Mouse (Mus musculus): ENCODE measurements around the gene Olfr331.
"Not testable (repeated sequence)": the region's sequence is repeated elsewhere in the genome, so short reads cannot be mapped to it uniquely, and the experiment has no call there.

The Olfr331 gene

DNA sequence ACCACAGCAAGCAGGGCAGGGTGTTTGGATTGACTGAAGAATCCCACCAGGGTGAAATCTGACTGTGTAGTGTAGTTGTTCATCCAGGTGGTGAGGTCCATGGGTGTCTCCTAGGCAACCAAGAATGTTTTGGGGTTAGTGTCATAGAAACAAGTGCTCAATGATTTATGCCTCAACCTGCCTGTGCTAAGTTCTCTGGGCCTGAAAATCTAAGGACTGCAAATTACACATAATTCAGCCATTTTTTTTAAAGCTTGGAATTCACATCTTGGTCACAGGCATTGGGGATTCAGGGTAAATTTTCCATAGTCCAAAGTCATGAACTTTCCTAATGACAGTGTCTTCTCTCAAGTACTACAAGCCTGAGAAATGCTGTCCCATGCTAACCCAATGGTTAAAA is at the start of gene Olfr331:
Gene Olfr331, minus strand, starts transcription at position 101 of the 400 bp plus-strand sequence.
- not testable (repeated sequence) for DNase-seq

DNA sequence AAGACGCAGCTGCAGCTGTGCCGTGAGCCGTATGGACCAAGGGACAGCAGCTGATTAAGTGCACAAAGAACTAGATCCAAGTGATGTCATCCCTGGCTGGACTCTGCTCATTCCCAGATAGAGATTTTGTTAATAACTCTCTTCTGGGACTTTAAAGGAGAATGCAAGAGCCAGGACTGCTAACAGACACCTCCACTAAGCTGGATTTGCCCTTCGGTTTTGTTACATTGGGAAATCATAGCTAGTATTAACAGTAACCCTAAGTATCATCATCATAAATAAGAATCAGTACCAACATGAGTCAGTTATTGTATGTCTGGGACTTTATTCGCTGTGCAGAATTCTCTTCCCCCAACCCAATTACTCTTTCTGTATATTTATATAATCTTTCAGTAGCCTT is 44.0 kb upstream of the Olfr331 start, which contains the start of gene Olfr329-ps:
Gene Olfr329-ps, minus strand, starts transcription at position 101 of the 400 bp plus-strand sequence.
- DNase-seq, result no peak

DNA sequence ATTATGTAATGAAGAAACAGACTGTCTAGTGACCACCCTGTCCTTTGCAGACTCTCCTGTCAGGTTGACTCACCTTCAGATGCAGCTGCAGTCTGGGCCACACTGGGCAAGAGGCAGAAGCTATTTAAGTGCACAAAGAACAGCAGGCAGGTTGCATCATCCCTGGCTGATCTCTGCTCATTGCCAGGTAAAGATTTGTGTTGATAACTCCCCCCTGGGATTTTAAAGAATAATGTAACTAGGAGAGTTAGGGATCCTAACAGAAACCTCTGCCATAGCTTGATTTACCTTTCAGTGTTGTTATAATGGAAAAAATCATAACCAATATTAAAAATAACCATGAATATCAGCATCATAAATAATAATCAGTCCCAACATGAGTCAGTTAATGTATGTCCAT is 32.4 kb upstream of the Olfr331 start, which contains the start of gene Olfr330:
Gene Olfr330, minus strand, starts transcription at position 101 of the 400 bp plus-strand sequence.
- not testable (repeated sequence) for DNase-seq

DNA sequence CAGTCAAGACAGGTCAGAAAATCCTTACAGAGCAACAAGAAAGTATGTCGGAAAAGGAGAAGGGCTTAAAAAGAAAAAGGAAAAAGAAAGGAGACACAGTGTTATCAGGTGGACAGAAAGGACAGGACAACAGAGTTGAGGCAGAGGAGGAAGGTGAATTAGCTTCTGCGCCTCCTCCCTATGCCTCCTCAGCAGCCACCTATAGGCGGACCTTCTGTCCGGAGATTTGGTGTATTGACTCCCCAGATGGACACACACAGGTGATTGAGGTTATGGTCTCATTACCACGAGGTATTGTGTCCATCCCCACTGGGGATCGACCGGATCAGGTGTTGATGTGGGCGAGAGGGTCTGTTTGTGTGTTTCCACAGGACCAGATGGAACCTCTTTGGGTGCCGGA is 17.4 kb upstream of the Olfr331 start:
- DNase-seq, result peak; percentile 4 to 23

DNA sequence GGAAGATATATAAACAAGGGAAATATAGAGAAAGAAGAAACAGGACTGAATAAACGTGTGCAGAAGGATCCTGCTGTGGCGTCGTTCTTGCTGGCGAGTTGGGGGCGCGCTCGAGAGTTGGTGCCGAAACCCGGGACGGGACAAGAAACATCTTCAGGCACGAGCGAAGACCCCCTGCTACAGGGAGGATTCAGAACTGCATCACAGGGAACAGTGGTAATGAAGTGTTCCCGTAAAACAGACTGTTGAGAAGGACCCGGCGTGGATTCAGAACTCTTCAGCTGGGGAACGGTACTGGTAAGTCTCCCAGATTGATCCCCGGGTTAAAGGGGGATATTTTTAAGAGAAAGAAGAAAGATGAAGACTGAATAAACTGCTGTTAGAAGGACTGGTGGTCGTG is 16.5 kb upstream of the Olfr331 start:
- DNase-seq, result peak; percentile 62 to 64

- DNase-seq, result not testable (repeated sequence)
Observed at GRCm38 (mm10) chr11:58509058-58509457, 6.7 kb upstream of the Olfr331 start.

DNA sequence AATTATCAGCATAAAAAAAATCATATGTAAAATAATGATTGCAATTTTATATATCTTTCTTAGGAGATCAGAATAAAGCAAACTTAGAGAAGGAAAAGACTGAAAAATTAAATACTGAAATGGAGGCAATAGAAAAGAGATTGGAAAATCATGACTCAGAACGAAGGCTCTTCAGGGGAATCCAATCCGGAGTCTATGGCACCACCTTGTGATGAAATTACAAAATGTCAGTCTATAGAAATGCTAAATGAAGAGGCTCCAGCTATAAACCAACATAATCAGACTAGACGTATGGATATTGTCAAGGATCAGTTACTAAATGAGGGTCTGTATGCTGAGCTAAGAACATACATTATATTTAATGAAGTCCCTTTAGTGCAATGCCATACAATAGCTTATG is 3.1 kb downstream of the Olfr331 start:
- DNase-seq, result peak; percentile 10 to 34

- peak; percentile 5 for DNase-seq
Observed at GRCm38 (mm10) chr11:58498761-58499160, 3.6 kb downstream of the Olfr331 start.

DNA sequence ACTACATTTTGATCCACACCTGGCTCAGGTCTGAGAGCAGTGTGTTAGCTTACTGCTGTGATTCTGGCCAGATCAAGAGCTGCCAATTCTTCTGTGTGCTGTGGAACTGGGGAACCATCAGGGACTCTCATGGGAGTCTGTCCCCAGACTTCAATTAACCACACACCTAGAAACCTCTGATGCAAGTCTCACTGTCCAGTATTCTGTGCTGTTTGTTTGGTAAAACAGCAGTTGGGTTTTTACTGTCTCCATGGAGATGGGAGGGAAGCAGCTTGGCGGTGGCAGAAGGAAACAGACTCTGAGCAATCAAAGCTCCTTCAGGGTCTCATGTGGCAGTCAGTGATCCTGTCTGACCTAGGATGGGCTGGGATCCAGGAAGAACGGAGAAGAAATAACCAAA is 9.9 kb downstream of the Olfr331 start, which contains the start of gene Olfr332:
Gene Olfr332, minus strand, starts transcription at position 101 of the 400 bp plus-strand sequence.
- DNase-seq, result no peak

- DNase-seq, result no peak
Observed at GRCm38 (mm10) chr11:58462170-58462569, 40.2 kb downstream of the Olfr331 start, which contains the start of gene Olfr30. Olfr30 (minus strand) TSS chr11:58462270.

DNA sequence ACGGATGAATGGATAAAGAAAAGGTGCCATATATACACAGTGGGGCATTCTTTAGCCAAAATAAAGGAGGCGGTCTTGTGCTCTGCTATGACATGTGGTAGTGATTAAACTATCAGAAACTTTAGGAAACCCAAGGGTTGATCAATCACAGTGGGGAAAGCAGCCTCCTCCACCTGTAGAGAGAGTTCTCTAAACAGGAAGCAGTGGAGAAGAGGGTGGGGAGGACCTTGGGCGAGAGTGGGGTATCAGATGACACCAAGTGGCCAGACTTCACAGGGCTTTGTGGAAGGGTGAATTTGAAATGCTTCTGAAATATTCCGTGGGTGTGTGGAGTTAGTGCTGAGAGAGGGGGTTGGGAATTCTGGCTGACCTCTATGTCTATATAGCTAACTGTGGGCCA is 48.8 kb downstream of the Olfr331 start:
- DNase-seq, result no peak

GRCm38 (mm10) chr11:58452759-58453158 is 49.6 kb downstream of the Olfr331 start, which contains the start of gene Lypd9:
Lypd9 (minus strand) TSS chr11:58452923.
- DNase-seq, result no peak

All from cerebellum, postnatal 10 days (tissue).